Mouse (Mus musculus): Measurements from ENCODE around the gene Ust.
A peak's percentile ranks its signal among the peaks of the same experiment; 100 is the strongest.

Gene Ust

DNA sequence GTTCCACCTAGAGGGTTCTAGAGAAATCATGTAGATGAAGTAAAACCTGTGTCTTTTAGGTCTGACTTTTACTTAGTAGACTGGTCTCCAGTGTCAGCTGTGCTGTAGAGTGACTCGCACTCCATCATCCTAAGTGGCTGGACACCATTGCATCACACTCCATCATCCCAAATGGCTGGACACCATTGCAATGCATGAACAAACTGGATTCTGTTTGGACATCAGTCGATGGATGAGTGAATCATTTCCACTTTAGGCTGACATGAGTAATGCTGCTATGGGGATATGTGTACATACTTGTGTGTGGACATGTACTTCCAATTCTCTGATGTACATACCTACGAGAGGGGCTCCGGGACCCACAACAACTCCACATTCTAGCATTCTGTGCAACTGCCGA, 187.7 kb downstream of the Ust start:
- no peak for DNase-seq (ENCODE audit: extremely low spot score, low spot score)

DNA sequence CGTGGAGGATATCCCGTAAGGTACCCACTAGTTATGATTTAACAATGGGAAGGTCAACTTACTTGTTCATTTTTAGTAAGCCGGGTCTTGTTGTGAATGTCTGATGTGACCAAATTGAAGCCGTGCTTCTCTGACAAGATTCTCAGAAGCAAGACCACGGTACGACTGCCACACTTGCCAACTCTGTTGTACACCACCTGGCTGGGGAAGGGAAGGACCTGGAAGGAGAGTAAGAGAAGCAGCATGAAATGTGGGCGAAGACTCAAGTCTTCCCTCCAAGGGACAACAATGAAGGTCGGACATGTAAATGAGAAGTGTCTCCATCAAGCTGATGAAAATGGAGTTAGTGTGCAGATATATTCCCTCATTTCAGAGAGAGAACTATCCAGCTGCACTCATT, 188.6 kb downstream of the Ust start:
- no peak for DNase-seq (ENCODE audit: extremely low spot score, low spot score)

DNA sequence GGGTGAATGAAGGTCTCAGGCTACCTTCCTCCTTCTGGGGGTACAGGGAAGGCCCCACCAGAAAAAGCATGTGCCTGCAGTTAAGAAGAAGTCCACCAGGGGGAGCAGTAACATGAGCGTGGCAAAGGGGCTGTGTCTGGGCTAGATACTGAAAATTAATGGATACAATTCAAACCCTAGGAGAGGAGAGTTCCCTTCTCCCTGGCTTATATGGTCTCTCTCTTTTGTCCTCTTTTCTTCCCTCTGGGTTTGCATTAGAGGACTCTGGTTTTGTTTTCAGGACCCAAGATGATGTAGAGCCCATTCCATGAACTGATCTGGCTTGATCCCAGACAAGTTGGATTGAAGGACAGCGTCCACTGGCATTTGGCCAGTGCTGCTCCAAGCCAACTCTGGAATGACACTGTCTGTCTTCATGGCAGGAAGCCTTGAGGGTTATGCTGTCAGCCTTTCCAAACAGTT, 195.3 kb downstream of the Ust start:
- DNase-seq (ENCODE audit: extremely low spot score, low spot score) = peak; percentile 68

DNA sequence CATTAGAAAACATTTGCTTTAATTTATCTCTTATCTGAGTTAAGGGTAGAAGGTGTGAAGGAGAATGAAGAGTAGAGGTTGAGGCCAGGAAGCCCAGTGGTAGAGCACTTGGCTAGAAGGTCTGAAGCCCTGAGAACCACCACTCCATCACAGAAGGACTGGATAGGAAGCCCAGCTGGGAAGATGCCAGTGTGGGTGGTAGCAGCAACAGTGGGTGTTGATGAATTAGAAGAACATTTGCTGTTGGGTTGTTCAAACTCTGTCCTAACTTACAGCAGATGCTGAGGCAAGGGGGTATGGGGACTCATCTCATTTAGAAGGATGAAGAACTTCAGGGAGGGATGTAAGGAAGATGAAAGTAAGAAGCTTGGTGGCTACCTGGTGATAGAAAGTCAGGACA, 197.9 kb downstream of the Ust start:
- no peak for DNase-seq (ENCODE audit: extremely low spot score, low spot score)

DNA sequence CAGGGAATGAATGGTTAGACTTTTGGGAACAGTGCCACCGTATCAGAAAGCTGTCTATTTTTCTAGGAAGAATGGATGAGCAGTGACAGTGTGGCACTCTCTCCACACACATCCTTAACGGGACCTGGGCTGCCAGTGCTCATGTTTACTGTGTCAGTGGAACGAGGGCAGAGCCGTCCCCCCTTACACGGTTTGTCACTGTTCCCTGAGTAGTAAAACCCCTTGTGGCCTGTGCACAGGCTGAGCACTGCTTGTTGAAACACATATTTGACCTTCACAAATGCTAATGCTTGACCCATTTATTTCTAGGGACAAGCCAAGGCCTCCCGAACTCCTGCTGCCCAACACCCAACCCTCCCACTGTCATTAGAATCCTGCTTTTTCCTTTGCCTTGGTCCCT, 209.2 kb downstream of the Ust start:
- DNase-seq (ENCODE audit: extremely low spot score, low spot score) = no peak

DNA sequence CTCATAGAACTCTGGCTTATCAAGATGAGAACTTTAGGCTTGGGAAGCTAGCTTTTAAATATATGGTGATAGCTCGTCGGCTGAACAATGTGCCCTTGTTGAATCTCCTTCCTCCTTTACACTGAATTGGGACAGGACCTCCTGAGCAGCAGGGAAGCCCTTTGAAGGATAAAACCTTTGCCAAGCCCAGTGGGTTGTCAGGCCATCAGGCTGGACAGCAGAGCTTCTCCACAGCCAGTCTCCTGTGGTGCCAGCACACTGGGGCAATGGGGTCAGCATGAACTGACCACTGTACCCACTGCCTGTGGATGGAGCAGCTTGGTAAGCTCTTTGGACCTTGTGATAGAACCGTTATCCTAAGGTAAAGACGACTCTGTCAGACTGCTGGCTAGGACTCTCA, 214.4 kb downstream of the Ust start:
- DNase-seq (ENCODE audit: extremely low spot score, low spot score) = no peak

DNA sequence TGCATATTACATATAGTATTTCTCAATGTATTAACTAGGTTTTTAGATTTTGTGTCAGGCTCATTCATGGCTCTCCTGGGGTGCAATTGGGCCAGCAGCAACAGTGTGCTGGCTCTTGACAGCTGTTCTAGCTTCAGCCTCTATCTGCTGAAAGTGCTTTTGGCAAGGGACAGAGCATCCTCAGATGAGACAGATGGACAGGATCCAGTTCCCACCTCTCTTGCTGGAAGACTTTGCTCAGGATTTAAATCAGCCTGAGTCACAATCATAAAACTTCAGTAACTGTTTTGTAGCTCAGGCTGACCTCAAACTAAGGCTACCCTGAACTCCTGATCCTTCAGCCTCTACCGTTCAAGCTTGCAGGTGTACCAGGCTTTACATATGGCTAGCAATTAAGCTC, 219.5 kb downstream of the Ust start:
- no peak for DNase-seq (ENCODE audit: extremely low spot score, low spot score)

DNA sequence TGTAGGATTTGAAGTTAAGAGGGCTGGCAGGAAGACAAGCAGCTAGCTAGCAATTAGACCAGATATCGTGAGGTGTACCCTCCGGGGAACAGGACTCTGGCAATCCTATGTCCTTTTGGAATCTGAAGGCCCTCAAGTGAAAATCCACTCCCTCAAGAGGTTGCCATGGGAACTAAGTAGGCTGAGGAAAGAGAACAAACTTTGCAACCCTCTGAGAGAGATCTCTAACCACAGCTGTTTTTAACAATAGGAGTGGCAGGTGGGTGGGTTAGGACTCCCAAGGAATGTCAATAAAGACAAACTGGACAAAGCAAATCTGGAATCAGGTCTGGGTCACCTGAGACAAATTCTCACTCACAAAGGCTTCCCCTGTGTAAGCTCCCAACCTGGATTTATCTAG, 221.4 kb downstream of the Ust start:
- no peak for DNase-seq (ENCODE audit: extremely low spot score, low spot score)

DNA sequence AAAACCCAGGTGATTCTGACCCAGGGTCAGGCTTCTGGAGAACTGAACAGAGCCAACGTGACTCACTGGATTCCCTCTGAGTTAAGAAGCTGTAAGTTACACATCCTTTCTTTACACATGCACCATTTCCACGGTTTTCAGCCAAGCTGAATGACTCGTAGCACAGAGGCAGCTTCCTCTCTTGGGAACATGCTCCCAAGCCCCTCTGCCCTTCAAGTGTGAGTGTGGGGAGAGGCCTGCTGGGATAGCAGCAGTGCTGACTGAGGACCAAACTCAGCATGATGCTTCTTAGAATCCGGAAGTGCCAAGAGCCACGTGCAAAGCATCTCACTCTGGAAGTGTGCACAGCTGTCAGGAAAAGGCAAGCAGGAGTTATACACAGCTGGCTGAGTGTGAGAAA, 228.0 kb downstream of the Ust start:
- DNase-seq (ENCODE audit: extremely low spot score, low spot score) = no peak

DNA sequence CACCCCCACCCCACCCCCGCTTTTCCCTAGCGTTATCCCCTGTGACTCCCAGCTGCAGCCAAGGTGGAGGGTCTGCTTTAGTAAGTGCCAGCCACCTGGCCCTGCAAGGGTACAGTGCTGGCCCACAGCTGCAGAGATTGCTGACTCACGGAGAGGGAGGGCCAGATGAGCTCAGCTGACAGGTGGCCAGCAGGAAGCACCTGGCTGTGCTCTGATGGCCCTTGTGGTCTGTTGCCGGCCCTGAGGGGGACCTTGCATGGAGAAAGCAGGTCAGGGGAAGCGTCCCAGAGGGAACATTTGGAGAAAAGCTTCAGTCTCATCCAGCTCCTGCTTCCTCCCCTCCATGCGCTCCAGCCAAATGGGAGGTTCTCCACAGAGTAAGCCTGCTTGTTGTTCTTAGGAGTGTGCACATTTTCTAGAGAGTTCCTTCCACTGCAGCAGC, 231.3 kb downstream of the Ust start:
- DNase-seq (ENCODE audit: extremely low spot score, low spot score) = no peak

DNA sequence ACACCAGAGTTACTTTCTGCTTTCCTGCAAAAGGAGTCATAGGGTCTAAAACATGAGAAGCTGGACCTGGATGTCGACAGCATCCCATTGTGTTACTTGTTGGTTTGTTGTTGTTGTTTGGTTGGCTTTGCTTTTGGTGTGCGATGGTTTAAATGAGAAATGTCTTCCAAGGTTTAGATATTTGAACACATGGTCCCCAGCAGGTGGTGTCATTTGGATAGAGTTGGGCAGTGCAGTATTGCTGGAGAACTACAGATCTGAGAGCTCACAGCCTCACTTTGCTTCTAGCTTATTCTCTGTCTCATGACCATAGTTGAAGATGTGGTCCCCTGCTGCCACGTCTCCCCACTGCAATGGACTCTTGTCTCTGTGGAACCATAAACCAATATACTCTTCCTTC, 234.6 kb downstream of the Ust start:
- DNase-seq (ENCODE audit: extremely low spot score, low spot score) = no peak

DNA sequence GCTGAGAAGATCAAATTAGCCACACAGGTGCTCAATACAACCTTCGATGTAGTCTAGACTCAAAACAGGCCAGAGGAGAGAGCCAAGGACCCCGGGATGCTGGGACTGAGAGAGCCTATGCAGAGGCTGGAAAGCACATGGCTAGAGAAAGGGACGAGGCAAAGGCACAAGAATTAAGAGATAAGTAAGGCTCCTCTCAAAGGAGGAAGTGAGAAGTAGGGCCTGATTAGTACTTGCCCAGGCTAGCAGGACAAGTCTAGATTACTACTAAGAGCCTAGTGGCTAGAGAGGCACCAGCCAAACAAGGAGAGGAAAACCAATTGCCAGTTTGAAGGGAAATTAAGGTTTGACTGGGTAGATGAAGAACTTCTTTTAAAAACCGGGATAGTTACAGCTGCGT, 241.5 kb downstream of the Ust start:
- DNase-seq (ENCODE audit: extremely low spot score, low spot score) = no peak

DNA sequence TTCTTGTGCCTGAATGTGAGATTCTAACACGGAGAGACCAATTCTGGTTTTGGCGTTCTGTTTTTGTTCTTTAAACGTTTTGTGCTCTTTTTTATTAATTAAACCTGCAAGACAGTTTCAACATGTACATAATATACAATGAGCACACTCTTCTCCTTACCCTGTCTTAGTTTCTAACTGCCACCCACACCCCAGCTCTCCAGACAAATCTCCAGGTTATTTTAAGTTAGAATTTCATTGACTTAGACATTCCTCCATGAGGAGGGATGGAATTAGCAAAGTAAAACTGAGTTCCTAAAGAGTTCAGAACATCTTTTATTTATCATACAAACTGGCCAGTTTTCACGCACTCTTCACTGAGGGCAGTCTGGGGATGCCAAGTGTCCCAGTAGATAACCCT, 248.9 kb downstream of the Ust start:
- no peak for DNase-seq (ENCODE audit: extremely low spot score, low spot score)

DNA sequence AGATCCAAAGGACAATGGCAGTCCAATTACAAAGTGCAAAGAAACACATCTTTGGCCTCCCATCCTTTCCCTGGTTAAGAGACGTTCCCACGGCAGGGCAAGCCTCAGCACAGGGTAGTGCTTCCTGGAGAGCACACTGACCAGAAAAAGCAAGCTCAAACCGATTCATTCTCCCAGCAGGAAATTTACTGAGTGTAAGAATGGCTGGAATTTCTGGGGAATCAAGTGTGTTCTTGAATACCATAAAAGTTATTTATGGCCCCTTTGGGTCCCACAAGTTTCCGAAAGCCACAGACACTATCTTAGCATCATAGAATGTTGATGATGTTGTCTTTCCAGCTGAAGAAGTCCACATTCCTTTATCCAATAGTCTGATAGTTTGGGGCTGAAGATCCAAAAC, 258.9 kb downstream of the Ust start:
- DNase-seq (ENCODE audit: extremely low spot score, low spot score) = no peak

DNA sequence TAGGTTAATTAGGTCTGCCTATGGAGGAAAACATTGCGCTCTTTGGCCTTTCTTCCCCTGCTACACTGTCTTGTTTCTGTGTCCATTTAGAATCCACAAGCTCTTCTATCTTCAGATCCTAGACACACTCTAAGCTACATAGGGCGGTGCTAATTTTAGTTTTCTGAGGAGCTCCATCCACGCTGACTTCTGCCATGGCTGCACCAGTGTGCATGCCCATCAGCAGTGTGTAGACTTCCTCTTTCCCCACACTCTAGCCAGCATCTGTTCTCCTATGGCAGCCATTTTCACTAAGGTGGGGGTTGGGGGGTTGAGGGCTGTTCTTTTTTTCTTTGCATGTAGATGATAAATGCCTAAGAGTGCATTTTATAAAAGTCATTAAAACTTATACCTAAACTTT, 268.6 kb downstream of the Ust start:
- no peak for DNase-seq (ENCODE audit: extremely low spot score, low spot score)

DNA sequence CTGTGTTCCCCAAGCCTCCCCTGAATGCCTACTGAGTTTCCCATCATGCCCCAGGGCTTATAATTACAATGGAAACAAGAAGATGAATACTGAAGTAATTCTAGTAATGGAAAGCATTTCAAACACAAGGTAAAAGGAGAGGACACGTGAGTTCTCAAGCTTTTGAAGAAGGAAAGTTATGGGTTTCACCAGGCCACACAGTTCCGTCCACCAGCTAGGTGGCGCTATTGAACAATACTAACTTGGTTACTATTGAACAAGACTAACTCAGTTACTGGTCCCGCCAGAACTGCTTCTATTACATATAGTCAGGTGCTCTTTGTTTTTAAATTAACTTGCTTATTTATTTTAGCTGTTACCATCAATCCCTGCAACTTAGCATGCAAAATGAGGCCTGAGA, 276.3 kb downstream of the Ust start:
- peak; percentile 40 for DNase-seq (ENCODE audit: extremely low spot score, low spot score)

DNA sequence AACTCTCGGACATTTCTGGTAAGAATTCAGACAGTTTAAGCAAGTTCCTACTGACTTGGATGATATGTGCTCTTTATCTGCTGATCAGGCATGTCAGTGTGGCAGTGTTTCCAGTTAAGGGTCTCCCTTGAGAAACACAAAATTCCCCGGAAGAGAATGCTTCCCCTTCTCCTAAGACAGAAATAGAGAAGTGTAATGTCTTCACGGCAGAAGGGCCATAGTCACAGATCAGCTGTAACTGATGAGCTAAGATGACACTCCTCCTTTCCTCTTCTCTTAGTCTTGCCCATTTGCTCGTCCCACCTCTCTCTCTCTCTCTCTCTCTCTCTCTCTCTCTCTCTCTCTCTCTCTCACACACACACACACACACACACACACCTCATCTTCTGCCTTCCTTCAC, 277.9 kb downstream of the Ust start:
- no peak for DNase-seq (ENCODE audit: extremely low spot score, low spot score)

DNA sequence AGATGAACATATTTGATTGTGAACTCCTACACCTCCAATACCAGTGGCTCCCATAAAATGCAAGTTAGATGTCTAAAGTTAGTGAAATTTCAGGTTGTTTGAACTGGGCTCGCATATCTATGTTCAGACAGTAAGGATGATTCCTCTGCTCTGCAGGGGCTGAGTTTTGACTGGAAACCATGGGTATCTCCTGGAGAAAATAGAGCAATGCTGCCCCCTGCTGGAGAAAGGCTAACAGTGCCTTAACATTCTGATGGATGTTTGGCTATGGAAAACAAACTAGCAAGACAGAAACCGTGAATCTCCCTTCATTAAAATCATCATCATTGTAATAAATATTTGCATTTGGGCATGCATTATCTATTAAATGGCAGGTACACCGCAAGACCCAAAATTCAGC, 278.4 kb downstream of the Ust start:
- peak; percentile 80 for DNase-seq (ENCODE audit: extremely low spot score, low spot score)

DNA sequence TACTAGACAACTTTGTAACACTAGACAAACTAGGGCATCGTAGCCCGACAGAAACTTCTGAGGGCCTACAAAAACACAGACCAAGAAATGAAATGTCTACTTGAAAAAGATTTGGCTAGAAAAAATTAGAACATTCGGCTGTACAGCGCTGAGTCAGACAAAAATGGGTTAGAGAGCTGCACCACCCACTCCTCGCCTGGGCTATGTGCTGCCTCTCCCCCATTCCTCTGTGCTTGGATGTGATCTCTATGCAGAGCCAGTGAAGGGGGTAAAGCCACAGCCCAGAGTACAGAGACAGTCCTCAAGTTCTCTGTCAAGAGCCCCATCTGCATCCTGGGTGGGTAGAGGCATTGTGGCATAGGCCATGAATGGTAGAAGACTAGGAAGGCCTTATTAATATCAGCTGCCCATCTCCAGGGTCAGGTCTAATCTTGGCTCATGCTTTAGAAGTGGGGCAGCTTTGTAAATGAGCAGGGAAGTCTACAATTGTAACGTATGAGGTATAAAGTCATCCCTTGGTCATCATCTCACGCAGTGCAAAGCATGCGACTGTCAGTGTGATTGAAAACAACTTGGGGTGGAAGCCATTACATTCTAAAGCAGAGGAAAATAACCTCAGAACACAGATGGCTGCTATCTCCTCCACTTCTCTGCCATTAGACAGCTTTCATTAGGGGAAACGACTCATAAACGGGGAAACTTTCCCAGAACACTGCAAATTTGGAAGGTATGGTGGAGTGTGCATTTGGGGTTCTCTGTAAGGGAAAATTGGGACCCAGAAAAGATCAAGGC, 281.6 kb downstream of the Ust start:
- DNase-seq (ENCODE audit: extremely low spot score, low spot score) = no peak

DNA sequence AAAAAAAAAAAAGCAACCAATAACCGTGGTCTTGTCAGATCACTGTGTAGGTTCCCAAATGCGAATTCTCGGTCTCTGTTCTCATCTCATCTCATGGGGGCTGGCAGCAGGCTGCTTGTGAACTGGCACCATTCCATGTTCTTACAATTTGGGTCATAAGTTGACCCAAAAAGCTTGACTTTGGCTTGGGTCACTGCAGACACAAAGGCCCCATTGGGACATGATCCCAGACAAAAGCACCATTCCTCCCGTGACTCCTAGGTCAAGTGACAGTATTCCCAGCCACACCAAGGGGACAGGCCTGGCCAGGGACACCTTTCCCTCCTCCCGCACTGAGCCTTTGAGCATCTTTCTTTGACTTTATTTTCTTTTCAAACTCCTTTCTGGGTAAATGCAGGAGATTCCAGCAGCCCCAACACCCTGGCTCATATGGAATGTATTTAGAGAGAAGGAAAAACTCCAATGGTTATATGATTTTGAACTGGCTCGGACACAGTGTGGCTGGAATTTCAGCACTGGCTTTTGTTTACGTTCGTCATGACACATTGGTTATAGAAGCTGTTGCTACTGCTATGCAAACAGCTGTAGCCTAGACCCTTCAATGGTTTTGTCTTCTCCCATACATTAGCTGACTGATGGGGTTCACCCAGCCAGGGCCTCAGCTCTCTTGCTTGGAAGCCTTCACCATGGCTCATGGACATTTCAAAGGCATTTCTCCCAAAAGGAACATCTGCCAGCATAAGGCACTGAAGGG, 285.3 kb downstream of the Ust start:
- no peak for DNase-seq (ENCODE audit: extremely low spot score, low spot score)

DNA sequence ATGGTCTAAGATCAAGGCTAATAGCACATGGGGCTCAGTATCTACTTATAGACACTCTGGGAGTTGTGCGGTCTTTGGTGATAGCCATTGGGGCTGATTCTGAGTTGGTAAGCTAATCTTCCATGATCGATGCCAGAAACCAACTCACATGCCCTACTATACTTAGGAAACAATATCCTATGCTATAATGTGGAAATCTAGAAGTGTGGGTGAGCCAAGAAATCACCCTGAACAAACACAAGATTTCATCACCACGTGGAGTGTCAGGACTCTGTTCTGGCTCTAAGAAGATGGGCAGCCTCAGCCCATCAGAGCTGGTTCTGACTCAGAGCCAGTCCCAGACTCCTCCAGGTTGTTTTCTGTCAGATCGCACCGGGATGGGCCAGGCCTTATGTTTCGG, 286.1 kb downstream of the Ust start:
- no peak for DNase-seq (ENCODE audit: extremely low spot score, low spot score)

DNA sequence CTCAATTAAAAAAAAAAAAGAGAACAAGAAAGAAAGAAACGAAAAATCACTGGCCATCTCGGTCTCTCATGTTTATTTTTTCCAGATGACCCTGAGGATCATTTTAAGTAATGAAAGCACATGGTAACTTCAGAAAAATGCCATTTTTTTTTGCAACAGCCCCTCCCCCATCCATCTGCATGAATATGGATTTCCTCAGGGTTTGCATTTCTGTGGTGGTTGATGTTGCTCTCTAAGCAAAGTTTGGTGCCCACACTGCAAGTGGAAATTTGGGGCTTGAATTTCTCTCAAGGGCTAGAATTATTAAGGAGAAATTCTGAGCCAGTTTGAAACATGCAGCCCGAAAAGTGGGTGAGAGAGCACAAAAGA, 290.3 kb downstream of the Ust start:
- no peak for DNase-seq (ENCODE audit: extremely low spot score, low spot score)

All from neural tube, embryonic 10.5 days (tissue).